Mouse (Mus musculus) small intestine, adult 2 months (tissue): ENCODE results near the gene Rap1gap2. TPM values are rescaled to one million over a fixed set of nuclear protein-coding genes. Genes with fewer than 3 reads are reported as not detected.

Source experiments
- H3K27ac ChIP-seq: fragments of 200-500 bp; 2 replicates; pipeline ENCODE4 v1.5.1; 2012; ENCODE audit warnings: low read depth, low read length, control low read depth, inconsistent platforms; ENCODE audit not compliant: insufficient read depth
- H3K27me3 ChIP-seq: fragments of 200-500 bp; 2 replicates; pipeline ENCODE4 v1.6.1; 2012; ENCODE audit warnings: mild to moderate bottlenecking, moderate library complexity, low read length, inconsistent platforms; ENCODE audit not compliant: control insufficient read depth, insufficient read depth
- H3K36me3 ChIP-seq: fragments of 200-500 bp; 2 replicates; pipeline ENCODE4 v1.6.1; 2012; ENCODE audit warnings: mild to moderate bottlenecking, low read length, control low read depth, inconsistent platforms; ENCODE audit not compliant: control insufficient read depth, insufficient read depth
- H3K4me1 ChIP-seq: fragments of 200-500 bp; 2 replicates; pipeline ENCODE4 v1.6.1; 2012; ENCODE audit warnings: low read length, inconsistent platforms, mixed read lengths; ENCODE audit not compliant: control insufficient read depth, insufficient read depth, insufficient read length
- H3K4me3 ChIP-seq: fragments of 200-500 bp; 2 replicates; pipeline ENCODE4 v1.5.1; 2012; ENCODE audit warnings: low read depth, mild to moderate bottlenecking, control low read depth, inconsistent platforms, low read length, moderate library complexity
- CTCF ChIP-seq: fragments of 200-500 bp; IDR thresholded peaks from 2 replicates; pipeline ENCODE4 v1.5.1; 2012; ENCODE audit warnings: low read depth, mild to moderate bottlenecking, control low read depth, inconsistent platforms, low read length, moderate library complexity, mixed read lengths; ENCODE audit not compliant: insufficient replicate concordance, insufficient read length; ENCODE audit errors: extremely low read depth
- POLR2A ChIP-seq: fragments of 200-500 bp; IDR thresholded peaks from 2 replicates; pipeline ENCODE4 v1.6.1; 2012; ENCODE audit warnings: low read depth, mild to moderate bottlenecking, control low read depth, inconsistent platforms, low read length, moderate library complexity
- WGBS: fragments of 180-500 bp; shearing (Covaris S2); methylation state at CpG from one replicate; pipeline ENCODE4 v1.1.7; 2018; 5-methylcytosine and 5-hydroxymethylcytosine counted together
- polyA plus RNA-seq: library from polyadenylated mRNA; depleted of rRNA; stranded (reverse); fragments of >200 nt; gene quantifications from 2 replicates; pipeline ENCODE4 v1.2.3, GENCODE M21; 2012

The Rap1gap2 gene
- polyA plus RNA-seq, 1 experiment, result 18.4 TPM

DNA sequence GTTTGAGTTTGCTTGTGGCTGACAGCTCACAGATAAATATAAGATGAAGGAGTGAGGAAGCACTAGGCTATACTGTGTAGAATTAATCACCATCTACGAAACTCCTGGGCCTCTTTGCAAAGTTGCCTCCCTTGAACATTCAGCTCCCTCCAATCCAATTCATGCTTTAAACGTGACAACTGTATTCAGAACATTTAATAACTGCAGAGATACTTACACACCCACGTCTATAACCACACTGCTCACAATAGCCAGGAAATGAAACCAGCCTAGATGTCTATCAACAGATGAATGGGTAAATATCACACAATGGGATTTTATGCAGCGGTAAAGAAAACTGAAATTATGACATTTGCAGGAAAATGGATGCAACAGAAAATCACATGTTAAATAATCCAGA, 189.6 kb downstream of the Rap1gap2 start:
- WGBS, result 73% methylated on average over 4 of the region's 4 CpGs
- H3K27me3 ChIP-seq, result no peaks in the 10 kb centered on the region
- TF ChIP-seq CTCF (no peak), POLR2A (no peak)
- peak overlapping the region; percentile 47; the same call in 1 of the 2 replicates for H3K27ac ChIP-seq
- peaks cover 16% of the 10 kb centered on the region; the same call in 1 of the 2 replicates for H3K4me1 ChIP-seq
- H3K36me3 ChIP-seq, result peaks cover 19% of the 10 kb centered on the region
- no peak overlapping the region for H3K4me3 ChIP-seq

GRCm38 (mm10) chr11:74419601-74420000, 191.1 kb downstream of the Rap1gap2 start:
- Histone ChIP-seq H3K4me3 (no peak overlapping the region), H3K36me3 (peaks cover 21% of the 10 kb centered on the region), H3K27ac (peak overlapping the region; percentile 25), H3K27me3 (no peaks in the 10 kb centered on the region), H3K4me1 (peaks cover 26% of the 10 kb centered on the region; the same call in 1 of the 2 replicates)
- 37% methylated on average over 4 of the region's 4 CpGs for WGBS
- no peak for TF ChIP-seq CTCF
- TF ChIP-seq POLR2A, result no peak

DNA sequence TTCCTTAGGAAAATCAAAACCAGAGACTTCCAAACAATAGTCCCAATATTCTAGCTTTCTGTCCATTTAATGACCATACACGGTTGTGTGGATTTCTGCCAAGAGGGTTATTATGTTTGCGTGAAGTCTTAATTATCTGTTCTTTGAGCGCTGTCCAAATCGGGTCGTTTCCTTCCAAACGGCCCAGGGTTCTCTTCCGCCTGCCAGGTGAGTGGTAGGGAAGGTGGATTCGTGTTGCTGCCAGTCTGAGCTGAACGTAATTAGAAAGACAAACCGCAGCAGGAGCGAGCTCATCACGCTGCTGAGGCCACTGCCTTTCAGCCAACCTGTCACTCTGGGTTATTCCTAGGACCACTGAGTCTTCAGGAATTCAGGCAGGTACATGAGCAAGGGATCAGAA, 195.0 kb downstream of the Rap1gap2 start:
- no peak overlapping the region for H3K4me3 ChIP-seq
- peaks cover 37% of the 10 kb centered on the region; the same call in 1 of the 2 replicates for H3K4me1 ChIP-seq
- H3K36me3 ChIP-seq, result peaks cover 17% of the 10 kb centered on the region; the same call in 1 of the 2 replicates
- no peak for TF ChIP-seq POLR2A
- no peak for TF ChIP-seq CTCF
- WGBS, result 30% methylated on average over 12 of the region's 12 CpGs
- H3K27ac ChIP-seq, result peak overlapping the region; percentile 48
- H3K27me3 ChIP-seq, result no peaks in the 10 kb centered on the region

- peaks cover 37% of the 10 kb centered on the region; the same call in 1 of the 2 replicates for H3K4me1 ChIP-seq
- 21% methylated on average over 9 of the region's 9 CpGs for WGBS
- peaks cover 18% of the 10 kb centered on the region; the same call in 1 of the 2 replicates for H3K36me3 ChIP-seq
- no peak overlapping the region for H3K4me3 ChIP-seq
- no peaks in the 10 kb centered on the region for H3K27me3 ChIP-seq
- no peak for TF ChIP-seq POLR2A
- TF ChIP-seq CTCF, result no peak
- peak overlapping the region; percentile 75 for H3K27ac ChIP-seq
These were observed 196.6 kb downstream of the Rap1gap2 start for GRCm38 (mm10) chr11:74414112-74414511.

- Histone ChIP-seq H3K36me3 (peaks cover 18% of the 10 kb centered on the region; the same call in 1 of the 2 replicates), H3K4me1 (peaks cover 43% of the 10 kb centered on the region; the same call in 1 of the 2 replicates), H3K27me3 (no peaks in the 10 kb centered on the region), H3K27ac (peak overlapping the region; percentile 75), H3K4me3 (no peak overlapping the region)
- WGBS, result 69% methylated on average over 3 of the region's 3 CpGs
- TF ChIP-seq POLR2A, result no peak
- no peak for TF ChIP-seq CTCF
These were observed 197.2 kb downstream of the Rap1gap2 start for GRCm38 (mm10) chr11:74413449-74413972.

DNA sequence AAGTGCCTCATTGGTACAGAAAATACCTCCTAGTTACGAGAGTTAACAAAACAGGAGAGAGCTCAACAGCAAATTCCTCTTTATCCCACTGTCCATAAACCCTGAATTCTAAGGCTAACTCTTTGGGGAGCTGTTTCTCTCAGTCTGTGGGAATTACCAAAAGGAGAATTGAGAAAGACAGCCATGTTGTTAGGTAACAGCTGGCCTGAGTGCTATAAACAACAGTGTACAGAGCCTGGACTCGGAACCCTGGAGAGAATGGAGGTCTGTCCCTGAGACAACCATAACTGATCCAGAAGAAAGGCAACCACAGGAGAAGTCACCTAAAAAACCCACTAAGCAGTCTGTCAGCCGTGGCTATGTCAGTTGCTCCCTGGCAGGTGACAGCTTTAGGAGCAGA, 198.3 kb downstream of the Rap1gap2 start:
- H3K4me3 ChIP-seq, result no peak overlapping the region
- peaks cover 38% of the 10 kb centered on the region; the same call in 1 of the 2 replicates for H3K4me1 ChIP-seq
- H3K27ac ChIP-seq, result no peak overlapping the region
- H3K27me3 ChIP-seq, result no peaks in the 10 kb centered on the region
- peaks cover 22% of the 10 kb centered on the region for H3K36me3 ChIP-seq
- TF ChIP-seq CTCF, result no peak
- 94% methylated on average over 3 of the region's 3 CpGs for WGBS

DNA sequence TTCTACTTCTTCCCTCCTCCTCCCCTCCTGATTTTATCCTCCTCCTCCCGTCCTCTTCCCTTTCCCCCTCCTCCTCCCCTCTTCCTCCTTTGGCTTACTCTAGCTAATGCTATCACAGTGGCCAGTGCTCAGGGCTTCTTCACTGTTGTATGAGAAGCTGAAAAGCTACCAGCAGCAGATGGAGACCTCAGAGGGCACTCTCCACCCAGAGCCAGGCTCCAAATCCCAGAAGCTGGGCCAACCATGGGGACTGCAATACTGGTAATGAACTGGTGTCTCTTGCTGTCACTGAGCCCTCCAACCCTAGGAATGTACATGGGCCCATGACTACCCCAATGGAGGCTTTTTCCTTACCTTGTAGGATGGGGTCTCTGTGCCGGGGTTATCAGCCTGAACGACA, 198.8 kb downstream of the Rap1gap2 start:
- TF ChIP-seq POLR2A (no peak), CTCF (no peak)
- WGBS, result 89% methylated on average over 3 of the region's 3 CpGs

DNA sequence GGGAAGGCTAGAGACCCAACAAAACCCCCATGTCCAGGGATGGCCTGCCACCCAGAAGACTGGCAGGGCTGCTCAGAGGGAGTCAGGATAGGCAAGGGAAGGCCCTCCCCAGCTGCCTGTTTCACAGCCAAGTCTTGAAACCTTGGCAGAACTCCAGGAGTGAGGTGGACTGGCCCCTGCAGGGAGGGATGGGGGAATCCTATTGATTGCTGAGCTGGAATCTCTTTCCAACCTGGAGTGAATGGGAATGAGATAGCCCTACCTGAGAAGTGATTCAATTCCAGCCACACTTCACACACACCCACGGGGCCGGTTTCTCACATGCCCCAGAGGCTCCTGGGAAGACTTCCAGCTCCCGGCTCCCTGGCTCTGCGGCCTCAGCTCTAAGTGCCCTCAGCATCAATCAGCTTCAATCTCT, 200.9 kb downstream of the Rap1gap2 start:
- WGBS, result 22% methylated on average over 4 of the region's 4 CpGs
- H3K4me1 ChIP-seq, result peaks cover 26% of the 10 kb centered on the region; the same call in 1 of the 2 replicates
- peaks cover 25% of the 10 kb centered on the region for H3K36me3 ChIP-seq
- TF ChIP-seq CTCF (no peak), POLR2A (no peak)
- H3K4me3 ChIP-seq, result no peak overlapping the region
- H3K27me3 ChIP-seq, result no peaks in the 10 kb centered on the region
- no peak overlapping the region for H3K27ac ChIP-seq

More for the DNA sequence above, 198.8 kb downstream of the Rap1gap2 start:
- peaks cover 38% of the 10 kb centered on the region; the same call in 1 of the 2 replicates for H3K4me1 ChIP-seq
- peaks cover 24% of the 10 kb centered on the region for H3K36me3 ChIP-seq
- H3K27ac ChIP-seq, result no peak overlapping the region
- no peak overlapping the region for H3K4me3 ChIP-seq
- no peaks in the 10 kb centered on the region for H3K27me3 ChIP-seq
